Mouse (Mus musculus) midbrain, embryonic 15.5 days (tissue): Measurements from ENCODE around the gene Camta1. TPM values are rescaled to one million over a fixed set of nuclear protein-coding genes. Genes with fewer than 3 reads are reported as not detected.

ENCODE experiments used
- ATAC-seq: fragments of 200-750 bp; cut with Nextera tagmentation; replicated peaks from 2 replicates; pipeline ENCODE4 v1.8.0; 2017; ENCODE audit warnings: moderate TSS enrichment
- H3K27ac ChIP-seq: fragments of 300-500 bp; sonication (generic); 2 replicates; pipeline ENCODE4 v1.5.1; 2015; ENCODE audit warnings: mild to moderate bottlenecking, inconsistent platforms
- H3K27me3 ChIP-seq: fragments of 300-500 bp; sonication (generic); replicated peaks from 2 replicates; pipeline ENCODE4 v1.6.1; 2015; ENCODE audit warnings: inconsistent platforms
- H3K36me3 ChIP-seq: fragments of 300-500 bp; sonication (generic); replicated peaks from 2 replicates; pipeline ENCODE4 v1.6.1; 2015; ENCODE audit warnings: inconsistent platforms
- H3K4me1 ChIP-seq: fragments of 300-500 bp; sonication (generic); 2 replicates; pipeline ENCODE4 v1.6.1; 2015; ENCODE audit warnings: inconsistent platforms
- H3K4me2 ChIP-seq: fragments of 300-500 bp; sonication (generic); 2 replicates; pipeline ENCODE4 v1.6.1; 2015; ENCODE audit warnings: inconsistent platforms, mild to moderate bottlenecking, moderate library complexity
- H3K4me3 ChIP-seq: fragments of 300-500 bp; sonication (generic); 2 replicates; pipeline ENCODE4 v1.5.1; 2015; ENCODE audit warnings: mild to moderate bottlenecking, inconsistent platforms
- H3K9ac ChIP-seq: fragments of 300-500 bp; sonication (generic); 2 replicates; pipeline ENCODE4 v1.6.1; 2015; ENCODE audit warnings: mild to moderate bottlenecking, inconsistent platforms
- H3K9me3 ChIP-seq: fragments of 300-500 bp; sonication (generic); 2 replicates; pipeline ENCODE4 v1.6.1; 2016; ENCODE audit warnings: inconsistent platforms
- WGBS: fragments of 180-500 bp; shearing (Covaris S2); methylation state at CpG from one replicate; pipeline ENCODE4 v1.1.7; 2015; ENCODE audit warnings: mixed read lengths; 5-methylcytosine and 5-hydroxymethylcytosine counted together
- polyA plus RNA-seq: library from polyadenylated mRNA; unstranded; fragments of >200 nt; fragmentation: Nextera tagmentation; extraction: Ambion mirVana; gene quantifications from 2 replicates; pipeline ENCODE4 v1.2.1, GENCODE M21; 2015

Camta1 gene
- polyA plus RNA-seq, 1 experiment from 2014 or later = 156 TPM

DNA sequence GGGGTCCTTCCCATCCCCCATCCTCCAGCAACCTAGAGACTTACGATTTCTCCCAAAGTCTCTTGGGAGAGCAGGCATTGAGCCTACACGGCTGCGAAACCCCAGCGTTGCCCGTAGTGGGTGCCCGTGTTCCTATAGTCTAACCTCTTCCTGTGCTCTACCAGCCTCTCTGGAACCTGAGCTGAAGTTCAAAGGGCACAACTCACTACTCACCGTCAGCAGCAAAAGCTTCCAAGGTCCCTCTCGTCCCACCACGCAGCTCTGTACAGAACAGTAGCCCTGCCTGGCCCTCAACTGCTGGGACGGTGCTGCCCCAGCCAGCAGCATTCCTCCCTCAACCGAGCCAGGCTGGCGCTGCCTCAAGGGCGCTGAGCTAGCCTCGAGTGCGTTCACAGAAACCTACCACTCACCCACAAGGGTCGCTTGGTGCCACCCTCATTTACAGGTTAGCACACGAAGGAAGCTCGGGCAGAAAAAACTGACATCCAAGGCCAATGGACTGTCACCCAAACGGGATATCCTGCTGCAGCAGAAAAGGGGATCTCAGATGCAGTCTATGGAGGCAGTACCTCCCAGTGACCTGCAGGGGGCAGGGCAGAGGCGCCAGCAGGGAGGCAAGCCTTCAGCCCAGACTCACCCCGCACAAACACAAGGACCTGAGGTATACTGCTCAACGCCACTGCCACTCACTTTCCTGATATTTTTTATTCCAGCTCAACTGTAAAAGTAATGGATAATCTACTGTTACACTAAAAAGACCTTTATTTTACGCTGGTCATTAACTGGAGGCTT, 526.5 kb downstream of the Camta1 start:
- H3K27me3 ChIP-seq = no peaks in the 10 kb centered on the region
- H3K4me3 ChIP-seq = no peak overlapping the region
- H3K9me3 ChIP-seq = no peaks in the 10 kb centered on the region
- H3K36me3 ChIP-seq = no peaks in the 10 kb centered on the region
- peaks cover 9% of the 10 kb centered on the region; the same call in 1 of the 2 replicates for H3K4me1 ChIP-seq
- no peak overlapping the region for H3K9ac ChIP-seq
- H3K4me2 ChIP-seq = no peak overlapping the region
- ATAC-seq = no peak
- WGBS = 47% methylated on average over 23 of the region's 23 CpGs
- H3K27ac ChIP-seq = no peak overlapping the region

DNA sequence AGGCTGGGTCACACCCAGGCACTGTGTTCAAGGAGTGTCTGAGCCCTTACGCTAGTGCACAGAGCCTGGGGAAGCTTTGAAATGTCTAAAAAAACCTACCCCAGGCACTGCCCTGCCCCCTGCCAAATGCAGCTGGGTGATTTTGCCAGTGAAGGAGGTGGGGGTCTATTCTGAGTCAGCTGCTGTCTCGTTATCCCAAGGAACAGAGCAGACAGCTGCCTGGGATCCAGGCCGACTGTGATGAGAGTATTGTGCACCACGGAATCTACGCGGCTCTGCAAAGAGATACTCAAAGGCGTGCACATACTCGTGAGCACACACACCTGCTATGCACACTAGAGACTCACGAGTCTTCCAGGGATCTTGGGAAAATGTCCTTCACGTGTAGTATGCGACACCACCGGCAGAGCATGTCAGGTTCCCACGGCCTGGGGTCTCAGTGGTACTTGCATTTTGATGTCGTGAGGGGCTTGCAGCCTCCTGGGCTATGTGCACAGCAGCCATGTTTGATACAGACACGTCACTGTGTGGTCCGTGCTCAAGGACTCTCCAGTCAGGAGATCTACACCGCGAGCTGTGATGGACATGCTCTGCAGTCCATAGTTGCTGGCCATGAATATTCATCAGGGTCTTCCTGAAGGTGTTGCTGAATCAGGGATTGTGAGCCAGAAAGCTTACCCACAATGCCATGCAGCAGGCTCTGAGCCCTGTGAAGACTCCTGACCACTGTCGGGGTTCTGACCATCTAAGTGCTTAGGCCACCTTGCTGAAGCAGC, 529.4 kb downstream of the Camta1 start:
- H3K4me1 ChIP-seq = peaks cover 15% of the 10 kb centered on the region
- no peak overlapping the region for H3K9ac ChIP-seq
- H3K4me2 ChIP-seq = no peak overlapping the region
- no peaks in the 10 kb centered on the region for H3K36me3 ChIP-seq
- H3K4me3 ChIP-seq = no peak overlapping the region
- peak overlapping the region; percentile 45; the same call in 1 of the 2 replicates for H3K27ac ChIP-seq
- no peaks in the 10 kb centered on the region for H3K27me3 ChIP-seq
- no peaks in the 10 kb centered on the region for H3K9me3 ChIP-seq
- ATAC-seq = no peak
- 61% methylated on average over 19 of the region's 19 CpGs for WGBS

- H3K4me1 ChIP-seq = peaks cover 23% of the 10 kb centered on the region
- H3K36me3 ChIP-seq = no peaks in the 10 kb centered on the region
- WGBS = 69% methylated on average over 8 of the region's 8 CpGs
- no peak overlapping the region for H3K4me2 ChIP-seq
- H3K27ac ChIP-seq = no peak overlapping the region
- no peak overlapping the region for H3K9ac ChIP-seq
- no peaks in the 10 kb centered on the region for H3K9me3 ChIP-seq
- ATAC-seq = no peak
- no peak overlapping the region for H3K4me3 ChIP-seq
- H3K27me3 ChIP-seq = no peaks in the 10 kb centered on the region
These were observed 530.7 kb downstream of the Camta1 start for GRCm38 (mm10) chr4:151330983-151331382.

GRCm38 (mm10) chr4:151328071-151328470, 533.6 kb downstream of the Camta1 start:
- Histone ChIP-seq H3K4me3 (no peak overlapping the region), H3K27me3 (no peaks in the 10 kb centered on the region), H3K9ac (no peak overlapping the region), H3K36me3 (no peaks in the 10 kb centered on the region), H3K4me2 (no peak overlapping the region), H3K27ac (no peak overlapping the region), H3K4me1 (peaks cover 23% of the 10 kb centered on the region), H3K9me3 (no peaks in the 10 kb centered on the region)
- ATAC-seq = no peak
- WGBS = 82% methylated on average over 6 of the region's 6 CpGs

- no peak overlapping the region for H3K4me2 ChIP-seq
- no peak overlapping the region for H3K4me3 ChIP-seq
- H3K9ac ChIP-seq = no peak overlapping the region
- WGBS = 85% methylated on average over 8 of the region's 8 CpGs
- H3K27me3 ChIP-seq = no peaks in the 10 kb centered on the region
- ATAC-seq = no peak
- H3K27ac ChIP-seq = 0 out of 2 replicates have a peak overlapping the region, but pooled peaks have one; percentile 23
- peaks cover 19% of the 10 kb centered on the region for H3K4me1 ChIP-seq
- no peaks in the 10 kb centered on the region for H3K36me3 ChIP-seq
- no peaks in the 10 kb centered on the region for H3K9me3 ChIP-seq
These were observed 534.5 kb downstream of the Camta1 start for GRCm38 (mm10) chr4:151326971-151327686.

GRCm38 (mm10) chr4:151316428-151316827, 545.2 kb downstream of the Camta1 start:
- H3K27me3 ChIP-seq = no peaks in the 10 kb centered on the region
- no peaks in the 10 kb centered on the region for H3K9me3 ChIP-seq
- 72% methylated on average over 10 of the region's 10 CpGs for WGBS
- ATAC-seq = no peak
- H3K4me2 ChIP-seq = no peak overlapping the region
- H3K27ac ChIP-seq = no peak overlapping the region; the same call in 1 of the 2 replicates
- H3K4me3 ChIP-seq = no peak overlapping the region
- peaks cover 23% of the 10 kb centered on the region for H3K4me1 ChIP-seq
- no peaks in the 10 kb centered on the region for H3K36me3 ChIP-seq
- no peak overlapping the region for H3K9ac ChIP-seq

DNA sequence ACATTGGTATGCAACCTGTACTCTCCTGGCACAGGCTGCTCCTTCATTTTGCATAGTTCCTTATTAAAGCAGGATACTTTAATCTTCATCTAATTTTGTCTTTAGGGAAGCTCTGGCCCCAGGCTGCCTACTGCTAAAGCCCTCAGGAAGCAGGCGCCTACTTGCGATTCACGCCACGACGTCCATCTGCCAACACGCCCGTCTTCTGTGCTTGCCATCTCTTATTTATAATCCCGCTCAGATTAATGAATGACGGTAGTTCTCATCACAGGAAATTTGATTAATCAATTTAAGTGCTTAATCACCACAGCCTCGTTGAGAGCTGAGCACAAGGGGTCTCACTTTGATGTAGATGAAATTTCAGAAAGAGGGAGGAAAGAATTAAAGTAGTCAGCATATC, 546.0 kb downstream of the Camta1 start:
- H3K4me2 ChIP-seq = no peak overlapping the region
- H3K36me3 ChIP-seq = no peaks in the 10 kb centered on the region
- no peak overlapping the region for H3K4me3 ChIP-seq
- ATAC-seq = peak; percentile 44
- no peak overlapping the region for H3K9ac ChIP-seq
- 0 out of 2 replicates have a peak overlapping the region, but pooled peaks have one; percentile 6 for H3K27ac ChIP-seq
- peaks cover 25% of the 10 kb centered on the region for H3K4me1 ChIP-seq
- H3K27me3 ChIP-seq = no peaks in the 10 kb centered on the region
- no peaks in the 10 kb centered on the region for H3K9me3 ChIP-seq
- 35% methylated on average over 10 of the region's 10 CpGs for WGBS

DNA sequence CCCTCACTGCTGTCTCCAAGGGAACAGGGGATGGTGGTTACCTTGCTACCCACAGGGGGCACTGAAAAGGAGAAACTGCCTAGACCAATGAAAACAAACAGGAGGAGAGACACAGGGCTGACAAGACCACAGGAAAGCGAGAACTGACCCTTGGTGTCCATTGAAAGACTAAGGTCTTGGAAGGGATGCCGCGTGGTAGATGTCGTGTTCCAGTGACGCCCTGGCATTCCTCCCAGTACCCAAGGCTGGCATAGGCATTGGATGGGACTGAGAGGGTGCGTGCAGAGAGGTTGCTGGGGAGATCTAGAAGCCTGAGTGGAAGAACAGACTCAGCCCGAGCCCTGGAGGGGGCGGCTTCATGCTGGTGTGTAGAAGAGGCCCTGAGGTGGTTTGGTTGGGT, 550.9 kb downstream of the Camta1 start:
- Histone ChIP-seq H3K4me3 (no peak overlapping the region), H3K4me1 (peaks cover 16% of the 10 kb centered on the region; the same call in 1 of the 2 replicates), H3K27ac (no peak overlapping the region), H3K9ac (no peak overlapping the region), H3K36me3 (no peaks in the 10 kb centered on the region), H3K4me2 (no peak overlapping the region), H3K9me3 (no peaks in the 10 kb centered on the region), H3K27me3 (no peaks in the 10 kb centered on the region)
- ATAC-seq = no peak
- 86% methylated on average over 8 of the region's 8 CpGs for WGBS

DNA sequence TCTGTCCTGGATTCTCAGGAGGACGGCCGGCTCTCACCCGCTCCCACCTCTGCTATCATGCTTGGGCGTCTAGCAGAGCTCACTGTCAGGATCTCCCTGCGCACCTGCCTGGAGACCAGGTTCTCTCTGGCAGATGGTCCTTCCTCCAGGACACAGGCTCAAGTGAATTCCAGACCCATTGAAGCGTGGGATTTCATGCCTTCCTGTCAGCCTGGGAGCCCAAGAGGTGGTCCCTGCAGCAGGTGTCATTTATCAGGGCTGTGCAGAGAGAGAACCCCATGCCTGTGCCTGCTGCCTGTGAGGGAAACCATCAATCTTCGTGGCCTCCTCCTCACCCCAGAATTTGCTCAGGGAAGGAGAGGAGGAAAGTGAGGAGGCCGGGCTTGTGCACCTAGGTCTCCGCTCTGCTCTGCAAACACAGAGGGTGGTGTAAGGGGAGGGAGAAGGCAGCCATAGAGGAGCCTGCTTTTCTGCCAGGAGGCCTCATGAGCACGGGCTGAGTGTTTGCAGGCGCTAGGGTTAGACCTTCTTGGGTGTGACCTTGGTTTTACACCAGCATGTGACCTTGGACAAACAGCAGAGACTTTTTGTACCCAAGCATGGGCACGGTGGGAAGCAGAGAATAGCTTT, 551.5 kb downstream of the Camta1 start:
- WGBS = 67% methylated on average over 12 of the region's 12 CpGs
- Histone ChIP-seq H3K9ac (no peak overlapping the region), H3K27ac (no peak overlapping the region), H3K4me2 (no peak overlapping the region), H3K27me3 (no peaks in the 10 kb centered on the region), H3K36me3 (no peaks in the 10 kb centered on the region), H3K9me3 (no peaks in the 10 kb centered on the region), H3K4me1 (peaks cover 12% of the 10 kb centered on the region; the same call in 1 of the 2 replicates), H3K4me3 (no peak overlapping the region)
- no peak for ATAC-seq

- H3K27me3 ChIP-seq = no peaks in the 10 kb centered on the region
- H3K36me3 ChIP-seq = no peaks in the 10 kb centered on the region
- H3K4me3 ChIP-seq = no peak overlapping the region
- no peaks in the 10 kb centered on the region for H3K9me3 ChIP-seq
- ATAC-seq = no peak
- no peak overlapping the region for H3K27ac ChIP-seq
- WGBS = 85% methylated on average over 11 of the region's 11 CpGs
- no peak overlapping the region for H3K4me2 ChIP-seq
- H3K4me1 ChIP-seq = peaks cover 21% of the 10 kb centered on the region
- no peak overlapping the region for H3K9ac ChIP-seq
These were observed 554.8 kb downstream of the Camta1 start for GRCm38 (mm10) chr4:151306890-151307289.

- no peak overlapping the region for H3K9ac ChIP-seq
- H3K36me3 ChIP-seq = no peaks in the 10 kb centered on the region
- H3K27me3 ChIP-seq = no peaks in the 10 kb centered on the region
- H3K4me2 ChIP-seq = no peak overlapping the region
- peaks cover 24% of the 10 kb centered on the region for H3K4me1 ChIP-seq
- no peak for ATAC-seq
- H3K27ac ChIP-seq = peak overlapping the region; percentile 56; the same call in 1 of the 2 replicates
- H3K4me3 ChIP-seq = no peak overlapping the region
- no peaks in the 10 kb centered on the region for H3K9me3 ChIP-seq
- 65% methylated on average over 11 of the region's 11 CpGs for WGBS
These were observed 555.3 kb downstream of the Camta1 start for GRCm38 (mm10) chr4:151306311-151306765.
